Mouse (Mus musculus): ENCODE data around the gene H2al1e.
"Not testable (repeated sequence)": the region's sequence is repeated elsewhere in the genome, so short reads cannot be mapped to it uniquely, and the experiment has no call there.

H2al1e gene

GRCm38 (mm10) chrX:11311634-11312033, at the start of gene H2al1e:
Gene H2al1e (plus strand): TSS chrX:11311934.
- DNase-seq: not testable (repeated sequence)

- DNase-seq: no peak
Observed at GRCm38 (mm10) chrX:11264918-11265317, 46.8 kb upstream of the H2al1e start.

GRCm38 (mm10) chrX:11267791-11268190, 43.9 kb upstream of the H2al1e start:
- no peak for DNase-seq

DNA sequence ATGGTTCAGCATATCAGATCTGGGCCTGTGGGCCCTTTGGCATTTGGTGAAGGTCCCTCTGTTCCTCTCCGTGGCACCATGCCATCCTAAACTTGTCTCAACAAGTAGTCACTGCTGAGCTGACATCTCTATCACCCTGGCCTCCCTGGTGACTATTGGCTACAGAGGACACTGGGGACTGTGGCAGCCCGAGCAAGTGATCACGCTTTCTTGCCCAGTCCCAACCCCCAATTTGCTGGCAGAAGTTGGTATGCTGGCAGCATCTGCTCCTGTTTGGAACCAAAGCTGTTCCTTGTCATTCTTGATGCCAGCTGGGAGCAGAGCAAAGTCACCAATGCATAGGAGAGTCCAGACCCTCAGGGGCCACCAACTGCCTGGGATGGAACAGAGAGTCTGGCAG, 42.7 kb upstream of the H2al1e start:
- peak; percentile 10 for DNase-seq

DNA sequence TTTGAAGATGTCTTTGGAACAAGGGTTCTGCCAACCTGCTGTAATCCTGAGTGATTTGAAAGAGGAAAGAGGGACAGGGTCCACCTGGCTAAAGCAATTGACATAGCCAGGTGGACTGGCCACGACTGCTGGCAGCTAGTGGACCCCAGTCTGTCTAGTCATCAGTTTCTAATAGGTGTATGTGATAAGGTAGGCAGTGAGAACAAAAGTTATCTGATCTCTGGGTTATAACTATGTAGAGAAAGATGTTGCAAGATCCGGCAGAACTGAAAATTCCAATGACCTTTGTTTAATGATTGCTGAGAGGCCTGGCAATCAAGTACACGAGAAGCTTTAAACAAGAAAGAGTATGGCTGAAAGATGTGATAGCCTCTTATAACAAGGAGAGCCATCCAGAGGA, 38.5 kb upstream of the H2al1e start:
- no peak for DNase-seq

DNA sequence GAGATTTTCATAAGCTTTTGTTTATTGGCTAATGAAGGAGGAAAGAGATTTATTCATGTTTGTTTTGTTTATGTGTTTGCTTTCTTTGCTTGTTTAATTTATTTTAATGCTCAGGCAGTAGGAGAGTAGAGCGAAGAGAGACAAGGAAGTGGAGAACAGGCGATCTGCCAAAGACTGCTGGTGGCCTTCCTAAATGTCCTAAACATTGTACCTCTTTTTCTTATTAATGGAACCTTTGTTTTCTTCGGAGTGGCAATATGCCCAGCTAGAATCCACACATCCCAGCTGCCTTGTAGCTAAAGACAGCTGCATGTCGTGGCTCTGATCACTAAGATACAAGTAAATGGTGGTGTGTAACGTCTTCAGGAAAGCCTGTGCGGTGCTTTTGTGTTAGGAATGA, 34.7 kb upstream of the H2al1e start:
- no peak for DNase-seq

GRCm38 (mm10) chrX:11280741-11281140, 31.0 kb upstream of the H2al1e start:
- DNase-seq: no peak

- no peak for DNase-seq
Observed at GRCm38 (mm10) chrX:11288306-11288882, 23.3 kb upstream of the H2al1e start.

GRCm38 (mm10) chrX:11289244-11289643, 22.5 kb upstream of the H2al1e start:
- no peak for DNase-seq

GRCm38 (mm10) chrX:11298957-11299356, 12.8 kb upstream of the H2al1e start, which contains the start of gene H2al1a:
Gene H2al1a (plus strand): TSS chrX:11299257.
- DNase-seq: not testable (repeated sequence)

- not testable (repeated sequence) for DNase-seq
Observed at GRCm38 (mm10) chrX:11302132-11302531, 9.6 kb upstream of the H2al1e start, which contains the start of gene H2al1b. Gene H2al1b (plus strand): TSS chrX:11302432.

- not testable (repeated sequence) for DNase-seq
Observed at GRCm38 (mm10) chrX:11305355-11305754, 6.4 kb upstream of the H2al1e start, which contains the start of gene H2al1c. Gene H2al1c (plus strand): TSS chrX:11305655.

DNA sequence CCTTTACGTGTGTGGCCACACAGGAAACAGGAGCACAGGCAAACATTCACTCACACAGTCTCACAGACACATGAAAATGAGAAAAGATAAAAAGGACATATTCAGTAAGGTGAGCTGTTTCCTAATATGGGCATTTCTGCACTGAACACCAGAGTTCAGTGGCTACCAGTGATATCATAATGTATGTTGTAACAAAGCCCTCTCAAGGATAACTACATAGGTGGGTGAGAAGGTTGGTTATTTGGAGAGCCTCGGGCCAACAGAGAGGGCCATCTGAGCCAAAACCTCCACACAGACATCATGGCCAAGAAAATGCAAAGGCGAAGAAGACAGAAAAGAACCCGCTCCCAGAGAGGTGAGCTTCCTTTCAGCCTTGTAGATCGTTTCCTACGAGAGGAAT, 3.2 kb upstream of the H2al1e start, which contains the start of gene H2al1d:
Gene H2al1d (plus strand): TSS at position 301 of the 400 bp plus-strand sequence.
- not testable (repeated sequence) for DNase-seq

DNA sequence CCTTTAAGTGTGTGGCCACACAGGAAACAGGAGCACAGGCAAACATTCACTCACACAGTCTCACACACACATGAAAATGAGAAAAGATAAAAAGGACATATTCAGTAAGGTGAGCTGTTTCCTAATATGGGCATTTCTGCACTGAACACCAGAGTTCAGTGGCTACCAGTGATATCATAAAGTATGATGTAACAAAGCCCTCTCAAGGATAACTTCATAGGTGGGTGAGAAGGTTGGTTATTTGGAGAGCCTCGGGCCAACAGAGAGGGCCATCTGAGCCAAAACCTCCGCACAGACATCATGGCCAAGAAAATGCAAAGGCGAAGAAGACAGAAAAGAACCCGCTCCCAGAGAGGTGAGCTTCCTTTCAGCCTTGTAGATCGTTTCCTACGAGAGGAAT, 3.1 kb downstream of the H2al1e start, which contains the start of gene H2al1f:
Gene H2al1f (plus strand): TSS at position 301 of the 400 bp plus-strand sequence.
- DNase-seq: not testable (repeated sequence)

- not testable (repeated sequence) for DNase-seq
Observed at GRCm38 (mm10) chrX:11317956-11318355, 6.2 kb downstream of the H2al1e start, which contains the start of gene H2al1g. Gene H2al1g (plus strand): TSS chrX:11318256.

DNA sequence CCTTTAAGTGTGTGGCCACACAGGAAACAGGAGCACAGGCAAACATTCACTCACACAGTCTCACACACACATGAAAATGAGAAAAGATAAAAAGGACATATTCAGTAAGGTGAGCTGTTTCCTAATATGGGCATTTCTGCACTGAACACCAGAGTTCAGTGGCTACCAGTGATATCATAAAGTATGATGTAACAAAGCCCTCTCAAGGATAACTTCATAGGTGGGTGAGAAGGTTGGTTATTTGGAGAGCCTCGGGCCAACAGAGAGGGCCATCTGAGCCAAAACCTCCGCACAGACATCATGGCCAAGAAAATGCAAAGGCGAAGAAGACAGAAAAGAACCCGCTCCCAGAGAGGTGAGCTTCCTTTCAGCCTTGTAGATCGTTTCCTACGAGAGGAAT, 9.5 kb downstream of the H2al1e start, which contains the start of gene H2al1h:
Gene H2al1h (plus strand): TSS at position 301 of the 400 bp plus-strand sequence.
- not testable (repeated sequence) for DNase-seq

GRCm38 (mm10) chrX:11324359-11324758, 12.6 kb downstream of the H2al1e start, which contains the start of gene H2al1i:
Gene H2al1i (plus strand): TSS chrX:11324659.
- DNase-seq: not testable (repeated sequence)

- DNase-seq: not testable (repeated sequence)
Observed at GRCm38 (mm10) chrX:11327522-11327921, 15.8 kb downstream of the H2al1e start, which contains the start of gene H2al1j. Gene H2al1j (plus strand): TSS chrX:11327822.

DNA sequence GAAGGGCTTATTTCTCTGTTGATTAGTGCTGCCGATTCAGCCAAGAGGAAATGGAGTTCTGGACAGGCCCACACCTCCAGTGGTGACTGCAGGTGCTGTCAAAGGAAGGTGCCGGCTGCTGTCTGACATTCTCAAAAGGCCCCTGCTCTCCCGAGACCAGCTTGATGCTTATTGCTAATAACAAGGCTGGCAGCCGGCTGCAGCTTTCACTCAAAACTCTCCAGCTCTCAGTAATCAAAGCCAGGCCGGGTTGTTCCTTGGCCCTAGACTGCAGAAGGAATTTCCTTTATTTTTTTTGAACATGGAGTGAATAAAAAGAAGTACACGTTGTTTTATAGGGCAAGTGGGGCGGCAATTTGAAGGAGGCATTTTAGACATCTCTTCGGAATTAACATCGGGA, 34.0 kb downstream of the H2al1e start:
- DNase-seq: peak; percentile 8

GRCm38 (mm10) chrX:11346756-11347155, 35.0 kb downstream of the H2al1e start:
- DNase-seq: peak; percentile 31

- no peak for DNase-seq
Observed at GRCm38 (mm10) chrX:11360823-11361222, 49.1 kb downstream of the H2al1e start.

DNA sequence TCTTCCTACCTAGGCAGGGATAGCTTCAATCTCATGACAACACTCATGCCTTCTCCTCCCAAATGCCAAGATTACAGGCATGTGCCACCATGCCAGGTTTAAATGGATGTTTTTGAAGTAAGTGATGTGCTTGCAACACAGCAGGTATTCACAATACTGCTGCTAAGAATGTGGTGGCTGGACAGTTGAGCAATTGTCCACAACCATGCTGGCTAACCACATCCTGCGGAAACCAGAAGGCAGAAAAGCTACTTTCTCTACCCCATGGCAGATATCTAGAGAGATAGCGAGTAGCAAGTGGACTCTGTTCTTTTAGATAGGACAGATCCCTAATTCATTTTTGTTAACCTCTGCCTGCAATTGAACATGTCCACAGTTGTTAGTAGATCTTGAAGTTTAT, 49.5 kb downstream of the H2al1e start:
- DNase-seq: no peak

Measured in cerebellum, adult 11 months (tissue).